Mouse (Mus musculus): Measurements from ENCODE around the gene Ccdc92b.

DNA sequence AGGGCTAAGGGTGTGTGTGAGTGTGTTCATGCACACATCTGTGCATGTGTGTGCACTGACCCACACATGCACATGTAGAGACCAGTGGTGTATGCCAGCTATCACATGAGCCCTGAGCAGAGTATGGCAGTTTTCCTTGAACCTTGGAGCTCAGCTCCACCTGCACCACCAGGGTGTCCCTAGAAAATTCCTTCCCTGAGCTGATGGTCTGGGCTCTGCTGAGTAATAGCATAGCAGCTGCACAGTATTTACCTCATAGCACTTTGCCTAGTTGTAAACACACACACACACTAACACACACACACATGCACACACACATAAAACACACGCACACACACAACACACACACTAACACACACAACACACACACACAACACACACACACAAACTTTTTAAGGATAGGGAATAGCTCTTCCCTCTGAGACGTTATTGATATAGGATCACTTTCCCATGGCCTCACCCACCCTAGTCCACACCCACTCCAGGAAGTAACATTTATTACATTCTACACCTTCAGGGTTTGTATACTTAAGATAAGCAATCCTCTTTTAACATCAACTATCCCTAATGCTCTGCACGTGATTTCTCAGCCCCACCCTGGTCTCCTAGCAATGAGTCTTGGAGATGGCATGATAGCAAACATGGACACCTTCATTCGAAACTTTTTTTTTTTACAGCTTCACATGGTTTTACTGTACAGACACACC is 22.0 kb upstream of the Ccdc92b start:
- TF ChIP-seq CTCF (IDR thresholded peaks at IDR 0.05; ENCODE audit: borderline replicate concordance, extremely low read depth, insufficient read depth, insufficient read length) (no peak), POLR2A (IDR thresholded peaks at IDR 0.05; ENCODE audit: borderline replicate concordance, extremely low read depth, insufficient read depth, insufficient read length, poor library complexity, severe bottlenecking) (no peak)
